Mouse (Mus musculus) midbrain, embryonic 12.5 days (tissue): ENCODE measurements around the gene Ccs. TPM values are rescaled to one million over a fixed set of nuclear protein-coding genes. Genes with fewer than 3 reads are reported as not detected.

Experiments
- ATAC-seq: fragments of 200-750 bp; cut with Nextera tagmentation; 2 replicates; pipeline ENCODE4 v1.8.0; 2017; ENCODE audit warnings: low read depth, moderate TSS enrichment, moderate library complexity; ENCODE audit not compliant: low FRiP score
- H3K27ac ChIP-seq: fragments of 300-500 bp; sonication (generic); replicated peaks from 2 replicates; pipeline ENCODE4 v1.5.1; 2016; ENCODE audit warnings: mild to moderate bottlenecking
- H3K27me3 ChIP-seq: fragments of 300-500 bp; sonication (generic); 2 replicates; pipeline ENCODE4 v1.6.1; 2016; ENCODE audit warnings: mild to moderate bottlenecking
- H3K36me3 ChIP-seq: fragments of 300-500 bp; sonication (generic); 2 replicates; pipeline ENCODE4 v1.6.1; 2016
- H3K4me1 ChIP-seq: fragments of 300-500 bp; sonication (generic); 2 replicates; pipeline ENCODE4 v1.6.1; 2016
- H3K4me2 ChIP-seq: fragments of 300-500 bp; sonication (generic); replicated peaks from 2 replicates; pipeline ENCODE4 v1.6.1; 2016; ENCODE audit warnings: mild to moderate bottlenecking, moderate library complexity
- H3K4me3 ChIP-seq: fragments of 300-500 bp; sonication (generic); 2 replicates; pipeline ENCODE4 v1.5.1; 2016; ENCODE audit warnings: mild to moderate bottlenecking
- H3K9ac ChIP-seq: fragments of 300-500 bp; sonication (generic); replicated peaks from 2 replicates; pipeline ENCODE4 v1.6.1; 2016; ENCODE audit warnings: mild to moderate bottlenecking, moderate library complexity
- H3K9me3 ChIP-seq: fragments of 300-500 bp; sonication (generic); 2 replicates; pipeline ENCODE4 v1.6.1; 2016; ENCODE audit warnings: mild to moderate bottlenecking
- WGBS: fragments of 180-500 bp; shearing (Covaris S2); methylation state at CpG from one replicate; pipeline ENCODE4 v1.1.7; 2016; 5-methylcytosine and 5-hydroxymethylcytosine counted together
- polyA plus RNA-seq: library from polyadenylated mRNA; unstranded; fragments of >200 nt; fragmentation: Nextera tagmentation; extraction: Ambion mirVana; gene quantifications from 2 replicates; pipeline ENCODE4 v1.2.1, GENCODE M21; 2016

Ccs gene
- polyA plus RNA-seq, 1 experiment from 2014 or later = 38.1 TPM

DNA sequence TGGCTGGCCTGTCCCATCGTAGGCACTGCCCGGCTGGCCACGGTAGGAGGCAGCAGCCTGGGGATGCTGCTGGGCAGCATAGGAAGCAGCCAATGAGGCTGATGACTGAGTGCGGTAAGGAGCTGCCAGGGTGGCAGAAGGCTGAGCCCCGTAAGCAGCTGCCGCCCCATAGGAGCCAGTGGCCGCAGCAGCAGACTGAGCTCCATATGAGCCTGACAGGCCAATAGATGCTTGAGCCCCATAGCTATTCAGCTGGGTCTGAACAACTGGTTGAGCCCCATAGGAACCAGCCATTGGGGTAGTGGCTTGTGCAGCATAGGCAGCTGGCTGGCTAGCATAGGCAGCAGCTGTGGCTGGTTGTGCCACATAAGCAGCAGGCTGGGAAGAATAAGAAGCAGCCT, 36.4 kb downstream of the Ccs start:
- H3K9ac ChIP-seq = no peak overlapping the region
- WGBS = over 99% methylated on average over 7 of the region's 7 CpGs
- no peaks in the 10 kb centered on the region for H3K9me3 ChIP-seq
- peaks cover 3% of the 10 kb centered on the region; the same call in 1 of the 2 replicates for H3K4me1 ChIP-seq
- H3K4me3 ChIP-seq = no peak overlapping the region
- peaks cover 60% of the 10 kb centered on the region for H3K36me3 ChIP-seq
- ATAC-seq = no peak
- H3K27me3 ChIP-seq = no peaks in the 10 kb centered on the region
- no peak overlapping the region for H3K4me2 ChIP-seq
- H3K27ac ChIP-seq = no peak overlapping the region

DNA sequence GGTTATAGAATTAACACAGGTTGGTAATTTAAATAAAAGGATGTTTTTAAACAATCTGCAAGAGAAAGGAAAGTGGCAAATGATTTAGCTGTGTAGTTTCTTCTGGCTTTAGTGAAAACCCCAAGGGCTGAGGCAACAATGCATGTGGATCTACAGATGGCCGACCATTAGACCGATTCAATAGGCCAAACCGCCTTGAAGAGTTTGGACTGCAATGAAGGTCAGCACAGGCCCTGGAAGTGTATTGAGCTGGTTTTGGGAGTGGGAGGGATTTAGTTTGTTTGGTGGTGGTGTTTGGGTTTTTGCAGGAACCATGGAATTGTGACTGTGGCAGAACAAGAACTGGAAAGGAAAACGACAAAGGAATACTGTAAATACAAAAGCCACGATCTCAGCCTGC, 40.0 kb downstream of the Ccs start:
- peaks cover 60% of the 10 kb centered on the region for H3K36me3 ChIP-seq
- 92% methylated on average over 5 of the region's 5 CpGs for WGBS
- no peaks in the 10 kb centered on the region for H3K27me3 ChIP-seq
- no peak overlapping the region for H3K4me2 ChIP-seq
- ATAC-seq = no peak
- H3K4me3 ChIP-seq = no peak overlapping the region
- no peaks in the 10 kb centered on the region for H3K9me3 ChIP-seq
- H3K4me1 ChIP-seq = peaks cover 10% of the 10 kb centered on the region; the same call in 1 of the 2 replicates
- no peak overlapping the region for H3K27ac ChIP-seq
- no peak overlapping the region for H3K9ac ChIP-seq

GRCm38 (mm10) chr19:4797846-4798245, 41.3 kb downstream of the Ccs start:
- no peak for ATAC-seq
- Histone ChIP-seq H3K4me2 (no peak overlapping the region), H3K4me1 (peaks cover 7% of the 10 kb centered on the region; the same call in 1 of the 2 replicates), H3K36me3 (peaks cover 50% of the 10 kb centered on the region), H3K27me3 (no peaks in the 10 kb centered on the region), H3K9ac (no peak overlapping the region), H3K27ac (no peak overlapping the region), H3K4me3 (no peak overlapping the region), H3K9me3 (no peaks in the 10 kb centered on the region)
- 100% methylated on average over 2 of the region's 2 CpGs for WGBS

DNA sequence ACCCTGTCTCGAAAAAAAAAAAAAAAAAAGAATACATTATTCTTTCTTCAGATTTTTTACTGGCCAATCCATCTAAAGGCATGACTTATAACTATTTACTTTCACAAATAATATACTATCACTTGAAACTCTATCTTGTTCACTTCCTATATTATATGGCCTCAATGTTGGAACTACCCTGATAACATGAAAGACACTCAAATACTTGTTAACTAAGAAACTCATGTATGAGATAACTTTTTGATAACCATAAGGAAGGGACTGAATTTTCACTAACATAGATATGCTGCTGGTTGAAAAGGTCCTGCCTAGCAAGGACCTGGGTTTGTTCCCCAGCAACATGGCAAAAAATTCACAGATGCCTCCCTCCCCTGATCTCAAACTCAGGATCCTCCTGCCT, 43.2 kb downstream of the Ccs start:
- 89% methylated on average over 1 of the region's 1 CpGs for WGBS
- H3K4me2 ChIP-seq = no peak overlapping the region
- peaks cover 22% of the 10 kb centered on the region for H3K4me1 ChIP-seq
- no peak overlapping the region for H3K9ac ChIP-seq
- peaks cover 44% of the 10 kb centered on the region for H3K36me3 ChIP-seq
- H3K9me3 ChIP-seq = no peaks in the 10 kb centered on the region
- no peak overlapping the region for H3K27ac ChIP-seq
- H3K4me3 ChIP-seq = no peak overlapping the region
- ATAC-seq = no peak
- H3K27me3 ChIP-seq = no peaks in the 10 kb centered on the region

GRCm38 (mm10) chr19:4793831-4794422, 45.2 kb downstream of the Ccs start, which contains the start of gene Rbm4:
Gene Rbm4, minus strand, starts transcription at chr19:4793901.
- Histone ChIP-seq H3K4me2 (peak within 1 kb of the TSS; percentile 85), H3K4me3 (peak within 1 kb of the TSS; percentile 64), H3K27me3 (no peaks in the 10 kb centered on the region), H3K9me3 (no peaks in the 10 kb centered on the region), H3K36me3 (peaks cover 36% of the 10 kb centered on the region), H3K27ac (peak within 1 kb of the TSS; percentile 79), H3K9ac (peak within 1 kb of the TSS; percentile 71), H3K4me1 (peaks cover 41% of the 10 kb centered on the region)
- peak; percentile 99 for ATAC-seq
- WGBS = under 1% methylated on average over 31 of the region's 31 CpGs

DNA sequence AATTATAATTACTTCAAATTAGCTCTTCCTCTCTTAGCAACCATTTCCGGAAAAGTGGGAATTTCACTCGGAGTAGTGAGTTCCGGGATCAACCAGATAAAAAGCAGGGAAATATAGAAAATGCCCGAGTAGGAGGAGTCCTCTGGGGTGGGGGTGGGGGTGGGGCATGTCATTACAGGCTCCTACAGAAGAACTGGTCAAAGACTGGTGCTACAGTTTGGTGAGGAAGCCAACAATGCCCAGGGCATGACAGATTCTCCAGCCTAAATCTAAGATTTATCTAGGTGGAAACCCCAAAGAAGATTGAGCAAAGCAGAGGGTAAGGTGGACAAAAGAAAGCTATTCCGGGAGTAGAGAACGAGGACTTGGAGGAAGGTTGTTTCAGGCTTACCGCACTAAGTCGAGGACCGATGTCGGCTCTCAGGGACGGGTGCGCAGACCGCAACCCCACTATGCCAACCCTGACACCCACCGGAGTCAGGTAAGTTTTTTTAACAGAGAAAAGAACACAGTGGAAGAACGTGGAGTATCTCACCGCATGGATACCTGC, 45.8 kb downstream of the Ccs start:
- under 1% methylated on average over 16 of the region's 16 CpGs for whole genome bisulfite sequencing
- H3K4me3 ChIP-seq = peak overlapping the region; percentile 64
- ATAC-seq = peak; percentile 35
- peaks cover 41% of the 10 kb centered on the region for H3K4me1 ChIP-seq
- no peaks in the 10 kb centered on the region for H3K27me3 ChIP-seq
- peak overlapping the region; percentile 79 for H3K27ac ChIP-seq
- H3K9me3 ChIP-seq = no peaks in the 10 kb centered on the region
- peak overlapping the region; percentile 71 for H3K9ac ChIP-seq
- peak overlapping the region; percentile 85 for H3K4me2 ChIP-seq
- H3K36me3 ChIP-seq = peaks cover 31% of the 10 kb centered on the region

GRCm38 (mm10) chr19:4786313-4786712, 52.8 kb downstream of the Ccs start:
- H3K36me3 ChIP-seq = peaks cover 80% of the 10 kb centered on the region
- H3K4me1 ChIP-seq = peaks cover 34% of the 10 kb centered on the region
- H3K9me3 ChIP-seq = no peaks in the 10 kb centered on the region
- H3K9ac ChIP-seq = no peak overlapping the region
- H3K27ac ChIP-seq = no peak overlapping the region
- H3K4me2 ChIP-seq = no peak overlapping the region
- H3K4me3 ChIP-seq = no peak overlapping the region
- no peaks in the 10 kb centered on the region for H3K27me3 ChIP-seq
- no peak for ATAC-seq
- WGBS = 98% methylated on average over 2 of the region's 2 CpGs

DNA sequence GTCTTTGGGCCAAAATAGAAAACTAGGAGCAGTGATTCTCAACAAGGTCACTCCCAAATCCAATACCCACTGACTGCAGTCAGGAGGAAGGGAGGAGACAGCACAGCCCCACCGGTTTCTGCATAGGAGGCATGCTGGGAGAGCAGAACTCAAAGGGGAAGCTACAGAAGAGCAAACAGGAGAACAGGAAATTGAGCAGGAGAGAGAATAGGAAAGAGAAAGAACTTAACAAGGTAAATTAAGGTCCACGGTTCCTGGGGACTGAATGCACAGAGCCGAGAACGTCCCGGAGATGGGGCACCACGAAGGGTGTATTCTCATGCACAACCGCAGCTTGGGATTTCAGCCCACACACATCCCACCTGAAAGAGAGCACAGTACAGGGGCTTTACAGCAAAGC, 53.9 kb downstream of the Ccs start:
- Histone ChIP-seq H3K27me3 (no peaks in the 10 kb centered on the region), H3K36me3 (peaks cover 77% of the 10 kb centered on the region), H3K4me2 (no peak overlapping the region), H3K27ac (no peak overlapping the region), H3K4me1 (peaks cover 23% of the 10 kb centered on the region), H3K4me3 (no peak overlapping the region), H3K9me3 (no peaks in the 10 kb centered on the region), H3K9ac (no peak overlapping the region)
- no peak for ATAC-seq
- WGBS = 90% methylated on average over 7 of the region's 7 CpGs

DNA sequence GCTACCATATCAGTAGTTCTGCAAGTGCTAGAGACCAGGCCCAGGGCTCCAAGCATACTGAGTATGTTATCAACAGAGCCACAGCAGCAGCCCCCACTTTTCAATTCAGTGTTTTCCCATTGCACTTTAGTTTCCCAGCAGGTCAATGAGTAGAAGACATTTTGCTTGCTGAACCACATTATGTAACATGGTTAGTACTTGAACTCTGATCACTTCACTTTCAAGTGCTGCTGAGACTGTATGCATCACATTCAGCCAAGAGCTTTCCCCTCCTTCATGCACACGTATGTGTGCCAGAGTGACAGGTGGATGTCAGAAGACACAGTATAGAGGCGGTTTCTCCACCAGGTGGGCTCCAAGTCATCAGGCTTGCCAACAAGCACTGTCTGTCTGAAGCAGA, 56.2 kb downstream of the Ccs start:
- Histone ChIP-seq H3K36me3 (peaks cover 72% of the 10 kb centered on the region), H3K4me2 (no peak overlapping the region), H3K27ac (no peak overlapping the region), H3K9me3 (no peaks in the 10 kb centered on the region), H3K9ac (no peak overlapping the region), H3K4me1 (peaks cover 12% of the 10 kb centered on the region), H3K27me3 (no peaks in the 10 kb centered on the region), H3K4me3 (no peak overlapping the region)
- WGBS = 93% methylated on average over 2 of the region's 2 CpGs
- no peak for ATAC-seq

Other genes with a start within 250 kb of the Ccs start
- 13.6 and 16.1 TPM in 2 replicates for gene Lrfn4, start 223.7 kb downstream of the Ccs start, polyA plus RNA-seq
- gene Rce1, start 213.7 kb downstream of the Ccs start, polyA plus RNA-seq = 57.2 and 59.8 TPM in 2 replicates
- gene Gm960, start 140.7 kb downstream of the Ccs start, polyA plus RNA-seq = 4.4 and 6.5 TPM in 2 replicates
- gene Sptbn2, start 128.2 kb downstream of the Ccs start, polyA plus RNA-seq = 32.1 and 32.9 TPM in 2 replicates
- gene Rbm4b, start 82.8 kb downstream of the Ccs start, polyA plus RNA-seq = 162 and 168 TPM in 2 replicates
- 86.0 and 94.7 TPM in 2 replicates for gene Rbm4, start 45.4 kb downstream of the Ccs start, polyA plus RNA-seq
- 47.3 and 50.1 TPM in 2 replicates for gene Gm21992, start 27.7 kb downstream of the Ccs start, polyA plus RNA-seq
- 108 and 111 TPM in 2 replicates for gene Rbm14, start 27.7 kb downstream of the Ccs start, polyA plus RNA-seq
- gene Ccdc87, start within 50 bp of the Ccs start, polyA plus RNA-seq = 0.15 TPM in 1 of 2 replicates, not detected in the other
- 51.7 and 52.0 TPM in 2 replicates for gene Ctsf, start 15.8 kb upstream of the Ccs start, polyA plus RNA-seq
- gene Actn3, start 38.6 kb upstream of the Ccs start, polyA plus RNA-seq = 1.2 and 1.6 TPM in 2 replicates
- gene Zdhhc24, start 39.3 kb upstream of the Ccs start, polyA plus RNA-seq = 21.6 and 21.8 TPM in 2 replicates
- gene Bbs1, start 67.3 kb upstream of the Ccs start, polyA plus RNA-seq = 9.9 and 11.4 TPM in 2 replicates
- gene Dpp3, start 89.0 kb upstream of the Ccs start, polyA plus RNA-seq = 179 and 189 TPM in 2 replicates
- gene Peli3, start 103.8 kb upstream of the Ccs start, polyA plus RNA-seq = 3.8 and 4.6 TPM in 2 replicates
- 125 and 129 TPM in 2 replicates for gene Mrpl11, start 122.8 kb upstream of the Ccs start, polyA plus RNA-seq
- gene Npas4, start 151.0 kb upstream of the Ccs start, polyA plus RNA-seq = 0.07 and 0.20 TPM in 2 replicates
- 4.8 and 5.1 TPM in 2 replicates for gene Slc29a2, start 184.5 kb upstream of the Ccs start, polyA plus RNA-seq
- gene B4gat1, start 199.5 kb upstream of the Ccs start, polyA plus RNA-seq = 40.7 and 42.4 TPM in 2 replicates
- 4.0 and 4.4 TPM in 2 replicates for gene AC124502.3, start 199.6 kb upstream of the Ccs start, polyA plus RNA-seq
- gene Brms1, start 202.0 kb upstream of the Ccs start, polyA plus RNA-seq = 56.6 and 63.7 TPM in 2 replicates
- gene Rin1, start 211.1 kb upstream of the Ccs start, polyA plus RNA-seq = 1.7 and 2.0 TPM in 2 replicates
- 24.7 and 31.5 TPM in 2 replicates for gene Cd248, start 228.7 kb upstream of the Ccs start, polyA plus RNA-seq
- 0.94 and 2.0 TPM in 2 replicates for gene Tmem151a, start 246.2 kb upstream of the Ccs start, polyA plus RNA-seq
- gene Yif1a, start 249.2 kb upstream of the Ccs start, polyA plus RNA-seq = 60.9 and 61.6 TPM in 2 replicates